35 mouse cellular contexts compared by ENCODE assay signal in the genomic region with DNA sequence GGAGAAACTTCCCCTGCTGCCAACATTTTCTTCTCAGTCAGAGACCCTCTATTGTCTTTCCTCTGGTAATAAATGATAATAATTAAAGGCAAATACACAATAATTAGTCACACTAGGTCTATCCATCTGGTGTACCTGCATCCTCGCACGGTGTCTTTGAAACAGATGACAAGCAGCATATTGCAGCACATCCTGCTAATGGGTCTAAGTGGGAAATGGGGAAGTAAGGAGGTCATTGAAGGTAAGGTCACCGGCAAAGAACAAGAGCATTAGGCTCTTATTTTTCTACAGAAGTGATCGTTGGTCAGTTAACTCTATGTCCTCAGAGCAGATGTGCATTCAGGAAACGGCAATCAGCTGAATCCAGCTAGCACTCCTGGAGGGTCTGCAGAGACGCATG.
"Had no signal": no experiment of that assay in that cellular context is flagged by ENCODE, and none has a peak within 500 bp of the region (broad histone marks: within the 10 kb centered on the region; RNA-seq: fewer than 3 reads in every experiment).

No protein-coding gene starts in this region.

- H3K9ac ChIP-seq: heart, embryonic 12.5 days; heart, embryonic 13.5 days; heart, embryonic 15.5 days; hindbrain, embryonic 12.5 days; hindbrain, embryonic 13.5 days; hindbrain, embryonic 14.5 days; hindbrain, embryonic 15.5 days; intestine, embryonic 15.5 days; kidney, embryonic 15.5 days had no signal

- H3K4me3 ChIP-seq: heart, embryonic 10.5 days; heart, embryonic 12.5 days; heart, embryonic 13.5 days; heart, embryonic 15.5 days; hindbrain, embryonic 10.5 days; hindbrain, embryonic 12.5 days; hindbrain, embryonic 13.5 days; hindbrain, embryonic 15.5 days; intestine, embryonic 15.5 days; kidney, embryonic 15.5 days; layer of hippocampus, adult 2 months had no signal

- H3K27ac ChIP-seq: heart, embryonic 10.5 days; heart, embryonic 13.5 days; heart, embryonic 15.5 days; hindbrain, embryonic 10.5 days; hindbrain, embryonic 12.5 days; hindbrain, embryonic 13.5 days; hindbrain, embryonic 14.5 days; hindbrain, embryonic 15.5 days; hindbrain, postnatal 0 days; intestine, embryonic 15.5 days; kidney, embryonic 15.5 days; kidney, postnatal 0 days; layer of hippocampus, adult 2 months had no signal

- H3K4me2 ChIP-seq: heart, embryonic 11.5 days; heart, embryonic 12.5 days; heart, embryonic 13.5 days; heart, embryonic 15.5 days; hindbrain, embryonic 12.5 days; hindbrain, embryonic 13.5 days; hindbrain, embryonic 14.5 days; hindbrain, embryonic 15.5 days; intestine, embryonic 15.5 days; kidney, embryonic 15.5 days had no signal

- H3K36me3 ChIP-seq: heart, embryonic 10.5 days; heart, embryonic 12.5 days; heart, embryonic 13.5 days; heart, embryonic 15.5 days; hindbrain, embryonic 10.5 days; hindbrain, embryonic 12.5 days; hindbrain, embryonic 13.5 days; hindbrain, embryonic 15.5 days; intestine, embryonic 15.5 days; kidney, embryonic 15.5 days had no signal

- H3K4me1 ChIP-seq: heart, embryonic 12.5 days; heart, embryonic 13.5 days; heart, embryonic 15.5 days; hindbrain, embryonic 10.5 days; hindbrain, embryonic 12.5 days; hindbrain, embryonic 13.5 days; hindbrain, embryonic 15.5 days; intestine, embryonic 15.5 days; kidney, embryonic 15.5 days had no signal

- ATAC-seq: hindbrain, embryonic 16.5 days; hindbrain, postnatal 0 days; inflammation-experienced regulatory T-cells, adult 6 months; intestine, embryonic 15.5 days; intestine, embryonic 16.5 days; intestine, postnatal 0 days had no signal

- H3K27me3 ChIP-seq: heart, embryonic 12.5 days; heart, embryonic 13.5 days; heart, embryonic 15.5 days; hindbrain, embryonic 12.5 days; hindbrain, embryonic 13.5 days; hindbrain, embryonic 15.5 days; intestine, embryonic 15.5 days; kidney, embryonic 15.5 days had no signal

- H3K9me3 ChIP-seq: heart, embryonic 10.5 days; heart, embryonic 12.5 days; heart, embryonic 13.5 days; heart, embryonic 15.5 days; hindbrain, embryonic 10.5 days; hindbrain, embryonic 12.5 days; hindbrain, embryonic 13.5 days; hindbrain, embryonic 15.5 days; intestine, embryonic 15.5 days; kidney, embryonic 15.5 days had no signal

- DNase-seq: heart, postnatal 10 days; heart, postnatal 14 days; heart, postnatal 36 days; heart, postnatal 4 days; kidney, adult 11 months; kidney, adult 18-20 months; kidney, adult 2 months; kidney, adult 8-10 months; kidney, adult 9 months; kidney, postnatal 10 days; kidney, postnatal 14 days; kidney, postnatal 25 days; kidney, postnatal 36 days; kidney, postnatal 4 days; layer of hippocampus, adult 9-11 months; layer of hippocampus, postnatal 36 days had no signal
